Mouse (Mus musculus) ES-E14 (cell line): ENCODE measurements around the gene Tfap4.

ENCODE experiments used
- CHD2 ChIP-seq: IDR thresholded peaks from 2 replicates; pipeline ENCODE4 v1.6.1; 2014; ENCODE audit warnings: mild to moderate bottlenecking, low read depth, low read length, inconsistent platforms
- HCFC1 ChIP-seq: IDR thresholded peaks from 2 replicates; pipeline ENCODE4 v1.6.1; 2012; ENCODE audit warnings: low read length, inconsistent platforms, borderline replicate concordance; ENCODE audit not compliant: insufficient read depth
- MAFK ChIP-seq: IDR thresholded peaks from 2 replicates; pipeline ENCODE4 v1.6.1; 2014; ENCODE audit warnings: mild to moderate bottlenecking, low read depth, low read length, inconsistent platforms; ENCODE audit not compliant: insufficient read depth

GRCm38 (mm10) chr16:4600701-4601310 is 41.2 kb upstream of the Tfap4 start:
- TF ChIP-seq HCFC1 (no peak), MAFK (no peak), CHD2 (no peak)
